Mouse (Mus musculus) thymus, postnatal 36 days (tissue): ENCODE measurements around the gene Vcl.

Source experiments
- DNase-seq, 2 experiments: peaks; one replicate each; pipeline ENCODE4 v3.0.0; 2022; ENCODE audit warnings: mixed read lengths in 2 of 2

Vcl gene

DNA sequence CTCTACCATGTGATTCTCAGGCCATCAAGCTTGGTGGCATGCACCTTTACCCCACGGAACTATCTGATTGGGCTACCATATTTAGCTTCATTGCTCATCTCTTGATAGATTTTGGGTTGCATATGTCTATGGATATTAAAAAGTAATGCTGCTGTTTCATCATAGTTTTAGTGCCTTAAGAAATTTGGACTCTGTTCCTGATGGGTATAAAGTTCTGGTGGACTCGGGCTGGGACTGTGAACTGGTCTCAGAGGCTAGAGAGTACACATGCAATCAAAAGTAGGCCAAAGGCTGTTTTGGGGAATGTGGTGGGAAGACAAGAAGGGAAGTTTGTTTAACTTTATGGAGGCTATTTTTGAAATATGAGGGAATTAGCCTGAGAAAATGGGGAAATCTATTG lies 16.1 kb downstream of the Vcl start:
- DNase-seq: no peak

DNA sequence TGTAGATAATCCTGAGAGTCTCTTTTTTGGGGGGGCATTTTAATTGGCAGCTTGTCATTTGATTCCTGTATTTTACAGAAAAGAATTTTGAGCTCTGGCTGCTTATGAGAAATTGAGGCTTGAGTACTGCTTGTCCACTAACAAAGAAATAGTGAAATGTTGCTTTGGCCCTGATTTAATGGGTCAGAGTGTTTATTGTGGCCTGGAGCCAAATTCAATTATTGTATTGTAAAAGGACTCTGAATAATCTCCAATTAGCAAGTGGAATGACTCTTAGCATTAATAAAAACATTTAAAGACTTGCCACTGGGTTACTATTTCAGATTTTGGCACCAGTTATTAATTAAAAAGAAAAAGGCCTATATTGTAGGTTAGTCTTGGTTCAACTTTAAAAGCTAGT lies 26.8 kb downstream of the Vcl start:
- DNase-seq: no peak

DNA sequence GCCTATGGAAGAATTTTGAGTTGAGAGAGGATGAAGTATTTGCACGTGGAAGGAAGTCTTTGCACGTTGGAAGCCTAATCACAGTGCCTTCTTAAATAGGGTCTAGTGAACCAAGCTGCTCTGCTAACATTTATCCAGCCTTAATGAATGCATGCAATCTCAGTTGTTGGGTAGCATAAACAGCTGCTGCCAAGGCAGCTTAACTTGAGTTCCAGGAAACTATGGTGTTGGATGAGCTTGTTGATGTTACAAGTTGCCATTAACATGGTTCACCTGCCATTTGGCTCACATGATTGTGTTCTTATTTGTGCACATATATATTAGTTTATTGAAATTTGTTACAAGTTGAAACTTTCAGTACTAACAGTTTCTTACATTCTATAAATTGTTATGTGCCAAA lies 29.8 kb downstream of the Vcl start:
- DNase-seq: no peak

DNA sequence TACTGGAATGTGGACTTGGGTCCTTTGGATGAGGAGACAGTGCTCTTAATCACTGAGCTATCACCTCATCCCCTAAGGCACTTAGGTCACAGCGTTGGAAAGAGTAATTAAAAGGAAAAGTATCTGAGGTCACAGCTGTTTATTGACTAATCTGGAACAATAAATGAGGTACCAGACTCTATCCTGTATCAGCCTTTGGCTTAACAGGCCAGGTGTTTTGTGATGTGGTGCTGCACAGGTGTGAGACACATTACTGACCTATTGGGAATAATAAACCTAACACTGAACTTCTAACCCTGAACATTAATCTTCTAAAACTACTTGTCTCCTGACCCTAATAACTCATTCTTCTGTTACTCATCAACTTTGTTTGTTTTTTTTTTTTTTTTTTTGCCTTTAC lies 33.3 kb downstream of the Vcl start:
- no peak for DNase-seq

DNA sequence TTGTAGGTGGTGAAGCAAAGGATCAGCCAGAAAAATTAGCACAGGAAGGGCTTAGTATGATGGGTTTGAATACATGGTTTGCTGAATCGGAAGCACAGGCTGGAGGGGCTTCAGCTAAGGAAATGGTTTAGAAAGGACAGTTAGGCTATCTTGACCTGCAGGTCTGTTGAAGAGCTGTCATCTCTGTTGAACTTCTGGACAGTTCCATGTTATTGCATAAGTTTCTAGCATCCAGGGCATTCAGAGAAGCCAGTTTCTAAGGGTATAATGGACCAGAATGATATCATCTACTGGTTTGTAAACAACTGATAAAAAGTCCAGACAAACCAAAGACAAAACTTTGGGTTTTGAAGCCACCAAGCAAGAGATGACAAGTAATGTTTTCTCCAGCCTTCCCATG lies 33.7 kb downstream of the Vcl start:
- no peak for DNase-seq

DNA sequence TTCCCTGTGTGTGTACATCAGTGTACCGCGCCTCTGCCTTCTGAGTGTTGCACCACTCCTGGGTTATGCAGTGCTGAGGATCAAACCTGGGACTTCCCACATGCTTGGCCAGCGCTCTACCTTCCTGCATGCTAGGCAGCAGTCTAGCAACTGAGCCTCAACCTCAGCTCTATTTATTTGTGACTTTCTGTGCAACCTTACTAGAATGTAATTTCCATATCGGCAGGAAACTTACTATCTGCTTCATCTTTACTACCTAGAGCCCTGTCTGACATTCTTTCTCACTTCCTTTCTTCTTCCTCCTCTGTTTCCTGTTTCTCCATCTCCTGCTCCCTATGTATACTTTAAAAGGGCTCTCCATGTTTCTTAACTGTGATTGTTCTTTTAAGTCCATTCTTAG lies 34.7 kb downstream of the Vcl start:
- no peak for DNase-seq

DNA sequence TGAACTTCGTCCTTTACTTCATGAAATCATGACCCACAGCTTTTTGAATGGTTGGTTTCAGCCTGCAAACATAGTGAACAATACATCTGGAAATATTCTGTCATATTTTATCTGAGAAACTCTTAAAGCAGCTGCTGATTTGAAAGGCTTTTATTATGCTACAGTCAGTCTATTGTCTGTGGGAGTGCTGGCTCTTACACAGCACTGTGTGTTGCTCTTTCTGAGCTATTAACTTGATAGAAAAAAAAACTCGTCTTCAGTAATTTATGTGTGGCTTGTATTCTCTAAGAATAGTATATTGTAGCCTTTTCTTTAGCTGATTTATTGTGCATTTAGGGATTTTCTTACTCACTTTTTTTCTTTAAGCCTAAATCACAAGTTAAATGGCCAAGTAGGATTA lies 35.1 kb downstream of the Vcl start:
- no peak for DNase-seq

DNA sequence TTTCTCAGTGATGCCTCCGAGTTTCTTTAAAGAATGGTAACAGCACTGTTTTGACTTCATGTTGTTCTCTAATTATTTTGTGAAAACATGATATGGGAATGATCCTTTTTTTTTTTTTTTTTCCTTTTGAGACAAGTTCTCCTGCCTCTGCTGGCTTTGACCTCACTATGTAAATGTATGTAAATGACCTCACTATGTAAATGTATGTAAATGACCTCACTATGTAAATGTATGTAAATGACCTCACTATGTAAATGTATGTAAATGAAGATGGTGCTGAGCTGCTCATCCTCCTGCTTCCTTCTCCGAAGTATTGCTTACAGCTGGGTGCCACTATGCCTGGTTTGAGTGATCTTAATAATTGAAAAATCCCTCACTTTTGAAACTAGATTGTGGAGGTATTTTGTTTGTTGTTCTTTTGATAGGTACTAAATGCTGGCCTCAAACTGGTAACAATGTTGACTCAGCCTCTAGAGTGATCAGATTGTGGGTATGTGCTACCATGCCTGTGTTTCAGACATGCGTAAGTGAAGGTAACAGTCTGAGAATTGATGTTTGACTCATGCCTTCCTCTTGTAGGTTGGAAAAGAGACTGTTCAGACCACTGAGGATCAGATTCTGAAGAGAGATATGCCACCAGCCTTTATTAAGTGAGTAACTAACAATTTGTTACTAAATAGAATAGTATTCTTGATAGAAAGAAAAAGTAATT lies 37.9 kb downstream of the Vcl start:
- DNase-seq: no peak

DNA sequence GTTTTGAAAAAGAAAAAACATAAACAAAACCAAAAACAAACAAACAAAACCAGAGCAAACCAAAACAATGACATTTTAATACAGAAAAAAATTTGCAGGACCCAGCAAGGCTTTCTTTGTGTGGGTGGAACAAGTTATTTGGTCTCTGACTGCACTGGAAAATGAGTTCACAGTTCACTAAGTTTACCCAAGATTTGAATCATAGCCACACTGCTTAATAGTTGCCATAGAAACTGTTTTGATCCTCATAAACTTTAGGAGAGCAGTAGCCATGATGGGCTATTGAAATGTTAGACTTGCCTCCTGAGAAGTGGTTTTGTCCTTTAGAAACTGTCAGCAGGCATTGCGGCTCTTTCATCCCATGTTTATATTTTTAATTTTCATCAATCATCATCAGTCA lies 39.9 kb downstream of the Vcl start:
- no peak for DNase-seq

DNA sequence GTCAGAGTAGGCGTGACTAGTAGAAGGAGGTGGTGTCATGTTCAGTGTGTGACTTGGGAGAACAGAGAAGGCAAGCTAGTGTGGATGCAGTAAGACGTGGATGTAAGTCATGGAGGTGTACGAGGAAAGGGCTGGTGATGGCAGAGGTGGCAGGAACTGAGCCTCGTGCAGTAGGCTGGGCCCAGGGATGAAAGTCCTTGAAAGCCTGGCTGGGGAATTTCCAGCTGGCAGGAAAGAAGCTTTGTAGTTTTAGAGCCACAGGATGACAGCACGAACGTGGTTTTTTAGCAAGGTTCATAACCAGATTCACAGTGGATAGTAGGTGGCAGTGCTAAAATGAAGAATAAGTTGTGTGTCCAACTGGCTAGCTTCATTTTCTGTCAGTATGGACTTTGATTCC lies 41.2 kb downstream of the Vcl start:
- DNase-seq: no peak

DNA sequence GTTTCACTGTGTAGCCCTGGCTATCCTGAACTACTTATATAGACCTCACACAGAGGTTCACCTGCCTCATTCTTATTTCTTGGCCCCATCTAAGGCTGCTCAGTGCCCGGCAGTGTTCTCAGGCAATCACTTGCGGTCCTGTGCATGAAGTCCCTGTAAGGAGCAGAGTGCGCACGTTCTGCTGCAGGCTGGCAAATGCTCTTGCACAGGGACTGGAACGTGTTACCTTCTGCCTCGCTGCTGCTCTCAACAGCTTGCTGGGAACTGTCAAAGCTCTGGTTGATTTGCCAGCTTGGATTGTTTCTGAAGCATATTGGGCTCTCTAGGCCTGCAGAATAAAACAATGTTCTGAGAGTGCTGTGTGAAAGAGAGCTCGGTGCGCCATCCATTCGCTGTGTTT lies 41.7 kb downstream of the Vcl start:
- no peak for DNase-seq

DNA sequence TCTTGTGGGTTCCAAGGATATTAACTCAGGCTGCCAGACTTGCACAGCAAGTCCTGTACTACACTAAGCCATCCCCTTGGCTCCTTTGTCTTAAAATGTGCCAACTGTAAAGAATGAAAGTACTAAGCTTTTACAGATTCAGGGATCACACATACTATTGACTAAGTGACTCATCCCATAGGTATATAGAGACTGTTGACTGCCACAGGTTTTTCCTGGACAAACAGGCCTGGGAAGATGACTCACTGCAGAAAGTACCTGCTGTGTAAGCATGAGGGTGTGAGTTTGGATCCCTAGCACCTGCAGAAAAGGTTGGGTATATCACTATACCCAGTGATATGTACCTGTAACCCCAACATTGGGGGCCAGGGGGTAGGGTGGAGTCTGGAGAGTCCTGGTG lies 44.6 kb downstream of the Vcl start:
- DNase-seq: no peak

DNA sequence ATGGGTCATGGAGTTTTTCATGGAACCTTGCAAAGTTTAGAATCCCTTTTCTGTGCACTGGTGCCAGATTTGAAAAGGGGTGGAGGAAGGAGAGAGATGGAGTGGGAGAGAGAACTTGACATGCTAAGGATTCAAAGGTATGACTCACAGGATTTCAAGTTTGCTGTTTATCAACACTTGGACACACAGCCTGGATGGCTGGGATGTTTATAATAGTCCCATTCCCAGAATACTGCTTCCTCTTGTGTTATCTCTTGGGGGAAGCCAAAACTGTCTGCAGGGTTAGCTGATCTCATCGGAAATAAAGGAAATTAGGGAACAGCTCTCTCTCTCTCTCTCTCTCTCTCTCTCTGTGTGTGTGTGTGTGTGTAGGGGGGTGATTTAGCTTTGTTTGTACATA lies 47.5 kb downstream of the Vcl start:
- no peak for DNase-seq

DNA sequence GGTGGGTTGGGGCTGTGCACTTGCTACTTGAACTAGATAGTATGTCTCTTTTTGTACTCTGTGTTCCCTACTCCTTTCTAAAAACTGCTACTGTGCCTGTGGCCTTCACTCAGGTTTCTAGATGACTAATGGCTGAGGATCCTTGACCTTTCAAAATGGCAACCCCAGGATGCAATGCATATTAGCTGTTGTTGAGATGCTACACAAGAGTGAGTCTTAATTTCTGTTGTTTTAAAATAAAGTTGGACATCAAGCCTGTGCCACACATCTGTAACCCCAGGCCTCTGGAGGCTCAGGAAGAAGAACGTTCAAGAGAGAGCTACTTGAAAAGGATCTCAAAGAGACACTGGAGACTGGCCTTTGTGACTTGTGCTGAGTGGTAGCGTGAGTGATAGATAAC lies 48.5 kb downstream of the Vcl start:
- DNase-seq: no peak

DNA sequence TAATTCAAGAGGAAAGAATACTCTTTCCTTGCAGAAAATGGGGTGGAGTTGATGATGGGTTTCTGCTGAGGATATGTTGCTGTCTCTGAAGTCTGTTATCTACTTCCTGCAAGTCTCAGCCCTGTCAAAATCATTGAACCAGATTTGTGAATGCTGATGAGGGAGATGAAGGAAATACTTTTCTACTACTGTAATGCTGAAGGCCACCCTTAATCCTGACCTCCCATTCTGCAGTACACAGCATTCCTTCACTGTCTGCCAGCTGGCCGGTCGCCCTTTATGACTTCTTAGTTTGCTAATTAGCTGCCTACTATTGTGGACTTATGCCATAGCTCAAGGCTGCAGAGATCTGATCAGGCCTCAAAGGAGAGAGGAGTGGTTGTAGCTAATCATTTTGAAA lies 54.6 kb downstream of the Vcl start:
- no peak for DNase-seq

DNA sequence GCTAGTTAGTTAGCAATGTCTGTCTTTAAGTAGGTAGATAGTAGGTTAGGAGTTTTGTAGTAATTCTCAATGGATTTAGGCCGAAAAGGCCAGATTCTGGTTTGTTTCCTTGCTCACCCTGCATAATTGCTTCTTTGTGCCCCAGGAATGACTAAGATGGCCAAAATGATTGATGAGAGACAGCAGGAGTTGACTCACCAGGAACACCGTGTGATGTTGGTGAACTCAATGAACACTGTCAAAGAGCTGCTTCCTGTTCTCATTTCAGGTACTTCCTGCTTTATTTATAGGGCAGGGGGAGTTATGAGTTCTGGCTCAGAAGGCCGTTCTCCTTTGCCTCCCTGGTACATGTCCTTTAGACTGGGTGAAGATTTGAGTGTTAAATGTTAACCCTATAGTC lies 56.3 kb downstream of the Vcl start:
- DNase-seq: no peak

DNA sequence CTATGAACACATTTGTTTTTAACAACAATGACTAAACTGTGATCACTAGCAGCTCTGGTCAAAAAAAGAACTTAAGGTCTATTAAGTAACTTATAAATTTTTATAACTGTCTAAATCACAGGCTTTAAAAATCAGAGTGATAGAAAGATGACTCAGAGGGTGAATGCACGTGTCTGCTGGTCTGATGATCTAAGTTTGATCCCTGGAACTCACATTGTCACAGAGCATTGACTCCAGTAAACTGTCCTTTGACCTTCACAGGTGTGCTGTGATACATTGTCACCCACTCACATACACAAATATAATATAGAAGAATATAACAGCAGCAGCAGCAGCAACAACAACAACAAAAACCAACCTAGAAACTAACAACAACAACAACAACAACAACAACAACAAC lies 62.3 kb downstream of the Vcl start:
- DNase-seq: no peak

DNA sequence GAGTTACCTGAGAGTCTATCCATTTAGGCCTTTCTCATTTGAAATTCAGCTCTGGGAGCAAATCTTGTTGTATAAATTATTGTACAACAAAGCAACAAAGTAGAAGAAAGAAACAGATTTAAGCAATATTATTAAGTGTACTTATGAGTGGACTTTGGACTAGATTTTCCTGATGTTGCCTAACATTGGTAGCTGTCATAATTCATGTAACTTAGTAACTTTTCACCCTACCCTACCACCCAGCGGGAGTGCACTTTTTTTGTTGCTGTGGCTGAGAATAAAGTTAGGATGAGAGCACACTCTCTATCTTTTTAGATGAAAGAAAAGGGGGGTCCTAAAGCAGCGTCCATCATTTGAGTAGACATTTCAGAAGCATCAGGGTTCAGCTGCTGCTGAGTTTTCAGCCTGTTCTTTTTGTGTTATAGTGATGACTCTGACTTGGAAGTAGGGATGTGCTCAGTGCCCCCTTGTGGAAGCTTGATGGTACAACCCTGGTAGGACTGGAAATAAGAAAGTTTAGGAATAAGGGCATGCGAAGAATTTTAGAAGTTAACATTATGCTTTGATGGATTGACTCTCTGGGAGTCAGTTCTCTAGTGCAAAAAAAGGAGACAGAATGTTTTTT lies 64.0 kb downstream of the Vcl start:
- peak; percentile 14 to 17 for DNase-seq

DNA sequence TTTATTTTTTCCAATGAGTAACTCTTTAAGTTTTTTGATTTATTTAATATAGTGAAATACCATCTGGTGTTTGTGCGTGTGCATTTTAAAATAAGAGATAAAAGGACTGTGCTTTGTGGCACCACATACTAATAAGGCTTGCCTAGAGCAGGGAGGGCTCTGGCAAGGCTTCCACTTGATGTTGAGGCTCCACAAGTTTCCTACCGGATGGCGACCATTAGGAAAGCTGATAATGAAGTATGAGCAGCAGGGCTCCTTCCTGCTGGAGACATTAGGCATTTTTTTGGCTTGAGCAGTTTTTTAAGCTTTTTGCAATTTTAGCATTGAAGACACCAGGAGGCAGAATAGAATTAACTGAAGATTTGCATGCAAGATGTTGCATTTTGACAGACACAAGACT lies 65.3 kb downstream of the Vcl start:
- no peak for DNase-seq

DNA sequence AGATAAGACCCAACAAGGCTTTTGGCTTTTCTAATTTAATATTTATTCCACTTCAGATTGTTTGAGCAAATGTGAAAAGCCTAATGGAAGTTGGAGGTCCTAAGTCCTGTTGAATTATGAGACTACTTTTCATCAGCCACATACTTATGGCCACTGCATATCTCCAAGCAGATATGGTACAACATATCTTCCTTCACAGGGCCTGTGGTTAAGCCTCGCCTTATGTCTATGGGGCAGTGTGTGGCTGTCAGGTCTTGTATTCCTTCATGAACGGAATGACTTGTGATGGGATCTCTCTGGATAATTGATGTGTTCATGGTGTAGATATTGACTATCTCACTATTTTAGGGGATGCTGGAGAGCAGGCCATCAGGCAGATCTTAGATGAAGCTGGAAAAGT lies 66.3 kb downstream of the Vcl start:
- DNase-seq: no peak

DNA sequence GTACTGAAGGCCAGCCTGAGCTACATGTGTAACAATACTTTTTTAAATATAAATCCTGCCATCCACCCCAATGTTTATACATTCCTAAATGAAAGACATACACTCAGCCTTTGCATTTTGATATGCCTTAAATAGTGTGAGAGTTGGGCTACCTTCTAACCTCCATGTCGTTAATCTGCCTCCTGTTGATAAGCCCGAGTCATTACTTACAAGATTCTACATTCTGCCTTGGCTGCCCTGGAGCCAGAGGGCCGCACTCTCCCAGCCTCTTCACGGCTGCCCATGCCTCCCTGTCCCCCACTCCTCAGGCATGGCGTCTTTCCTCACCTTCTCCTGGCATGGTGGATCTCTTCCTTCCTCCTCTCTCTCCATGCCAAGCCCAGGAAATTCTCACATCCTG lies 67.2 kb downstream of the Vcl start:
- no peak for DNase-seq

DNA sequence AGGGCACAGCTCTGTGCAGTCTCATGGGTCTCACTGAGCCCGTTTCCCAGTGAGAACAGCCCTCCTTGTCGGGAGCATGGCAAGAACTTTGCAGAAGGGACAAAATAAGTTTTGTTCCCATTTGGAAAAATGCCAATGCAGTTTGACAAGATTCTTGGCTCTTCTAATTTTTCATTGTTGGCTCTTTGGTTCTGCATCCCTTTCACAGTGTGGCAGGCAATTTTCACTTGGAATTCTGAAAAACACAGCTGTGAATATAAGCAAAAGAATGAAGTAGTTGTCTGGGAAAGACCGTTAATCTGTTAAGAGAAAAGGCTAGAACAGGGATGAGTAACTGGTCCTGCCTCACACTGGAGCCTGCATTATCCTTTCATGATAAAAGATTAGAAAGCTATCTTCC lies 68.3 kb downstream of the Vcl start:
- no peak for DNase-seq

DNA sequence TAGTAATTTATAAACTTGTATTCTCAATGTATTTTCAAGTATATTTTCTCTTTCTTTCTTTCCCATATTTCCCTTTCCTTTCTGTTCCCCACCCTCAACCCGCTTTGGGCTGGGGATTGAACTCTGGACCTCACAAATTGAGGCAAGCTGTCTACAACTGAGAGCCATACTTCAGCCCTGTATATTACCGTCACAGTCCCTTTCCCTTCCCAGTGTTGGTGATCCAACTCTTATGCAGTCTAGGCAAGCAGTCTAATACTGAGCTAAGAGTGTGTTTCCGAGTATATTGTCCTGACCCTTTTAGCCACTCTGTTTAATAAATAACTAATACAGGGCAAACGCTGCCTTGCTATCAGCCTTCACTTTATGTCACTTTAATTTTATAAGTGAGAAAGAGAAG lies 70.4 kb downstream of the Vcl start:
- DNase-seq: no peak

DNA sequence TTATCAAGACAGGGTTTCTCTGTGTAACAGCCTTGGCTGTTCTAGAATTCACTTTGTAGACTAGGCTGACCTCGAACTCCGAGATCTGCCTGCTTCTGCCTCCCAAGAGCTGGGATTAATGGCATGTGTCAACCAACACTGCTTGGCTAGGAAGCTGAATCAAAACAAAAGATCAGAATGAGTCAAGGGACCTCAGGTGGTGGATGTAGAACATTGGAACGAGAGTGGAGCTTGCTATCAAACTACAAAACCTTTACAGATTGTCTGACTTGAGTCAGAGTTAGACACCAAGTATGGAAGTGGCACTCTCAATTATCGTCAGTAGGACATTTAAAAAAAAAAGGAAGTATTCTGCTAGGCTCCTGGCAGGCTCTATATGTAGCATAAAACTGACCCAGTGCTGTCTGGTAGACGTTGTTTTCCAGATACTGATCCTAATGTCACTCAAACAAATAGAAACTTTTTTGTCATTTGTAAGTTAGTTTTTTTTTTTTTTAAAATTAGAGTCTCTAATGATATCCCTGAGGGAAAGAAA lies 84.7 kb downstream of the Vcl start:
- DNase-seq: no peak

DNA sequence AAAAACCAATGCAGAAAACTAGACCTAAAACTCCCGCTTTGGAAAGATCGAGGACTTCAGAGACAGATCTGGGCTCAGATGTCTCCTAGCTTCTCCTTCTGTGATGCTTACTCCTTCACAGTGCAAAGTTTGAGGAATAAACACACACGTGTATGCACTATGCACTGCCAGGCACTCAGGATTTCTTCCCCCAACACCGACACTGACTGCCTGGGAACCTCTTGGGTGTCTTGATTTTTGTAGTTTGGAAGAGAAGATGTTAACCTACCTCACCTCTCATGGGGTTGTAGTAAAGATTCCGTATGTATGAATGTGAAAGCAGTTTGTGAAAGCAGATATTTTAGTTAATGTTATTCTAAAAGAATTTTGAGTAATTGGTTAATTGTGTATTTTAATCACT lies 88.7 kb downstream of the Vcl start:
- no peak for DNase-seq
